Mouse (Mus musculus) heart, adult 2 months (tissue): Measurements from ENCODE around the gene Fen1. TPM values are rescaled to one million over a fixed set of nuclear protein-coding genes. Genes with fewer than 3 reads are reported as not detected.

Experiments
- DNase-seq, 2 experiments: peaks; one replicate each; pipeline ENCODE4 v3.0.0; 2021
- H3K27ac ChIP-seq: fragments of 200-600 bp; 2 replicates; pipeline ENCODE4 v1.8.1; 2022
- H3K27me3 ChIP-seq: fragments of 200-500 bp; 2 replicates; pipeline ENCODE4 v1.6.1; 2012; ENCODE audit warnings: mild to moderate bottlenecking, low read length, inconsistent platforms, mixed read lengths; ENCODE audit not compliant: control insufficient read depth, insufficient read depth
- H3K36me3 ChIP-seq: fragments of 200-500 bp; 2 replicates; pipeline ENCODE4 v1.6.1; 2012; ENCODE audit warnings: low read length, inconsistent platforms; ENCODE audit not compliant: control insufficient read depth, insufficient read depth
- H3K4me1 ChIP-seq: fragments of 200-500 bp; 2 replicates; pipeline ENCODE4 v1.6.1; 2011; ENCODE audit warnings: low read length; ENCODE audit not compliant: control insufficient read depth, insufficient read depth
- H3K4me3 ChIP-seq: fragments of 200-600 bp; 2 replicates; pipeline ENCODE4 v1.8.1; 2022
- H3K79me2 ChIP-seq: fragments of 200-500 bp; replicated peaks from 2 replicates; pipeline ENCODE4 v1.6.1; 2012; ENCODE audit warnings: mild to moderate bottlenecking, inconsistent platforms, low read length, moderate library complexity, mixed read lengths; ENCODE audit not compliant: control insufficient read depth, insufficient read depth
- H3K9ac ChIP-seq: fragments of 200-500 bp; 2 replicates; pipeline ENCODE4 v1.6.1; 2012; ENCODE audit warnings: low read depth, mild to moderate bottlenecking, control low read depth, inconsistent platforms, low read length, mixed read lengths
- CTCF ChIP-seq: fragments of 200-600 bp; IDR thresholded peaks from 2 replicates; pipeline ENCODE4 v1.8.1; 2022; ENCODE audit warnings: antibody characterized with exemption, mild to moderate bottlenecking, moderate library complexity
- EP300 ChIP-seq: fragments of 200-500 bp; IDR thresholded peaks from 2 replicates; pipeline ENCODE4 v1.6.1; 2011; ENCODE audit warnings: low read depth, low read length, control low read depth; ENCODE audit not compliant: insufficient read depth
- POLR2A ChIP-seq: fragments of 200-500 bp; IDR thresholded peaks from 2 replicates; pipeline ENCODE4 v1.6.1; 2011; ENCODE audit warnings: mild to moderate bottlenecking, low read depth, low read length, control low read depth; ENCODE audit not compliant: insufficient read depth
- WGBS: fragments of 180-500 bp; shearing (Covaris S2); methylation state at CpG from one replicate; pipeline ENCODE4 v1.1.7; 2018; 5-methylcytosine and 5-hydroxymethylcytosine counted together
- intact Hi-C: fragments of 180-260 bp; cut with DNase I; formaldehyde crosslinking; loops from one replicate; pipeline ENCODE4 v1.15.1; 2025
- polyA plus RNA-seq: library from polyadenylated mRNA; depleted of rRNA; stranded (reverse); fragments of >200 nt; gene quantifications from 2 replicates; pipeline ENCODE4 v1.2.3, GENCODE M21; 2012
- total RNA-seq, 2 experiments: library from RNA; stranded (reverse); gene quantifications; 2 replicates each; pipeline ENCODE4 v1.2.3; 2021

The Fen1 gene
- total and polyA plus RNA-seq, 3 experiments = 2.9 to 4.5 (median 3.7) TPM

- TF ChIP-seq EP300 = no peak
- no peak for TF ChIP-seq POLR2A
- no peak for TF ChIP-seq CTCF
- intact Hi-C loops = no loop called here
- Histone ChIP-seq H3K27me3 (no peaks in the 10 kb centered on the region), H3K79me2 (no peaks in the 10 kb centered on the region), H3K36me3 (no peaks in the 10 kb centered on the region), H3K9ac (no peak overlapping the region), H3K4me3 (no peak overlapping the region), H3K27ac (no peak overlapping the region), H3K4me1 (no peaks in the 10 kb centered on the region)
- DNase-seq = no peak
- WGBS = 76% methylated on average over 6 of the region's 6 CpGs
Observed at GRCm38 (mm10) chr19:10219593-10219992, 15.6 kb upstream of the Fen1 start.

- DNase-seq = no peak
- Histone ChIP-seq H3K4me3 (no peak overlapping the region), H3K27me3 (no peaks in the 10 kb centered on the region), H3K79me2 (no peaks in the 10 kb centered on the region), H3K36me3 (no peaks in the 10 kb centered on the region), H3K9ac (no peak overlapping the region), H3K27ac (no peak overlapping the region), H3K4me1 (no peaks in the 10 kb centered on the region)
- WGBS = 46% methylated on average over 3 of the region's 3 CpGs
- intact Hi-C loops = no loop called here
- TF ChIP-seq EP300 = no peak
- peak; percentile 78 for TF ChIP-seq CTCF
- TF ChIP-seq POLR2A = no peak
Observed at GRCm38 (mm10) chr19:10219108-10219507, 15.1 kb upstream of the Fen1 start.

GRCm38 (mm10) chr19:10216101-10216500 is 12.1 kb upstream of the Fen1 start:
- no peaks in the 10 kb centered on the region for H3K36me3 ChIP-seq
- no peak overlapping the region for H3K4me3 ChIP-seq
- no peak for TF ChIP-seq POLR2A
- H3K27me3 ChIP-seq = no peaks in the 10 kb centered on the region
- no peak overlapping the region for H3K9ac ChIP-seq
- no peaks in the 10 kb centered on the region for H3K79me2 ChIP-seq
- intact Hi-C loops = no loop called here
- DNase-seq = no peak
- no peak overlapping the region for H3K27ac ChIP-seq
- 74% methylated on average over 8 of the region's 8 CpGs for WGBS
- H3K4me1 ChIP-seq = peaks cover 1% of the 10 kb centered on the region; the same call in 1 of the 2 replicates

- no peak overlapping the region for H3K9ac ChIP-seq
- H3K4me1 ChIP-seq = peaks cover 3% of the 10 kb centered on the region; the same call in 1 of the 2 replicates
- no peaks in the 10 kb centered on the region for H3K79me2 ChIP-seq
- intact Hi-C loops = no loop called here
- H3K4me3 ChIP-seq = no peak overlapping the region
- 48% methylated on average over 10 of the region's 10 CpGs for WGBS
- TF ChIP-seq CTCF = no peak
- no peak for TF ChIP-seq POLR2A
- TF ChIP-seq EP300 = no peak; the same call in 1 of the 2 replicates
- H3K36me3 ChIP-seq = peaks cover 2% of the 10 kb centered on the region; the same call in 1 of the 2 replicates
- H3K27me3 ChIP-seq = no peaks in the 10 kb centered on the region
- peak; percentile 44 to 67 for DNase-seq
- H3K27ac ChIP-seq = peak overlapping the region; percentile 43
Observed at GRCm38 (mm10) chr19:10213796-10214471, 10.0 kb upstream of the Fen1 start.

GRCm38 (mm10) chr19:10210885-10211284 is 6.9 kb upstream of the Fen1 start:
- Histone ChIP-seq H3K9ac (no peak overlapping the region), H3K27me3 (no peaks in the 10 kb centered on the region), H3K79me2 (no peaks in the 10 kb centered on the region), H3K4me3 (no peak overlapping the region), H3K27ac (no peak overlapping the region), H3K36me3 (peaks cover 2% of the 10 kb centered on the region; the same call in 1 of the 2 replicates), H3K4me1 (peaks cover 7% of the 10 kb centered on the region; the same call in 1 of the 2 replicates)
- TF ChIP-seq CTCF (no peak), EP300 (no peak), POLR2A (no peak)
- intact Hi-C loops = no loop called here
- DNase-seq = no peak
- 60% methylated on average over 4 of the region's 4 CpGs for WGBS

GRCm38 (mm10) chr19:10208851-10209250 is 4.9 kb upstream of the Fen1 start:
- Histone ChIP-seq H3K27ac (peak overlapping the region; percentile 68), H3K4me1 (peaks cover 8% of the 10 kb centered on the region), H3K79me2 (no peaks in the 10 kb centered on the region), H3K4me3 (no peak overlapping the region), H3K36me3 (peaks cover 2% of the 10 kb centered on the region; the same call in 1 of the 2 replicates), H3K9ac (no peak overlapping the region), H3K27me3 (no peaks in the 10 kb centered on the region)
- TF ChIP-seq EP300 = peak; percentile 70
- no peak for TF ChIP-seq CTCF
- DNase-seq = peak; percentile 38 to 51
- intact Hi-C loops = loop anchor here (10.0 kb wide), 1 partner anchor 1706 kb away; the partner anchor contains the start of gene Patl1
- WGBS = 49% methylated on average over 3 of the region's 3 CpGs
